Mouse (Mus musculus) kidney, embryonic 15.5 days (tissue): Measurements from ENCODE around the gene Gramd1b. TPM values are rescaled to one million over a fixed set of nuclear protein-coding genes. Genes with fewer than 3 reads are reported as not detected.
A peak's percentile ranks its signal among the peaks of the same experiment; 100 is the strongest.

Experiments used
- ATAC-seq: fragments of 200-750 bp; cut with Nextera tagmentation; replicated peaks from 2 replicates; pipeline ENCODE4 v1.8.0; 2017; ENCODE audit warnings: moderate TSS enrichment; ENCODE audit not compliant: low FRiP score
- H3K27ac ChIP-seq: fragments of 300-500 bp; sonication (generic); 2 replicates; pipeline ENCODE4 v1.5.1; 2015; ENCODE audit warnings: mild to moderate bottlenecking, inconsistent platforms
- H3K27me3 ChIP-seq: fragments of 300-500 bp; sonication (generic); 2 replicates; pipeline ENCODE4 v1.6.1; 2015; ENCODE audit warnings: inconsistent platforms
- H3K36me3 ChIP-seq: fragments of 300-500 bp; sonication (generic); 2 replicates; pipeline ENCODE4 v1.6.1; 2015; ENCODE audit warnings: inconsistent platforms
- H3K4me1 ChIP-seq: fragments of 300-500 bp; sonication (generic); 2 replicates; pipeline ENCODE4 v1.6.1; 2015; ENCODE audit warnings: inconsistent platforms
- H3K4me2 ChIP-seq: fragments of 300-500 bp; sonication (generic); 2 replicates; pipeline ENCODE4 v1.6.1; 2015; ENCODE audit warnings: moderate library complexity, mild to moderate bottlenecking, inconsistent platforms
- H3K4me3 ChIP-seq: fragments of 300-500 bp; sonication (generic); replicated peaks from 2 replicates; pipeline ENCODE4 v1.5.1; 2015; ENCODE audit warnings: mild to moderate bottlenecking, inconsistent platforms
- H3K9ac ChIP-seq: fragments of 300-500 bp; sonication (generic); 2 replicates; pipeline ENCODE4 v1.6.1; 2015; ENCODE audit warnings: mild to moderate bottlenecking, inconsistent platforms
- H3K9me3 ChIP-seq: fragments of 300-500 bp; sonication (generic); replicated peaks from 2 replicates; pipeline ENCODE4 v1.6.1; 2016; ENCODE audit warnings: inconsistent platforms
- WGBS: fragments of 180-500 bp; shearing (Covaris S2); methylation state at CpG from one replicate; pipeline ENCODE4 v1.1.7; 2015; ENCODE audit warnings: mixed read lengths; 5-methylcytosine and 5-hydroxymethylcytosine counted together
- polyA plus RNA-seq: library from polyadenylated mRNA; unstranded; fragments of >200 nt; fragmentation: Nextera tagmentation; extraction: Ambion mirVana; gene quantifications from 2 replicates; pipeline ENCODE4 v1.2.1, GENCODE M21; 2015

Gene Gramd1b
- polyA plus RNA-seq, 1 experiment from 2014 or later, result 10.2 TPM

DNA sequence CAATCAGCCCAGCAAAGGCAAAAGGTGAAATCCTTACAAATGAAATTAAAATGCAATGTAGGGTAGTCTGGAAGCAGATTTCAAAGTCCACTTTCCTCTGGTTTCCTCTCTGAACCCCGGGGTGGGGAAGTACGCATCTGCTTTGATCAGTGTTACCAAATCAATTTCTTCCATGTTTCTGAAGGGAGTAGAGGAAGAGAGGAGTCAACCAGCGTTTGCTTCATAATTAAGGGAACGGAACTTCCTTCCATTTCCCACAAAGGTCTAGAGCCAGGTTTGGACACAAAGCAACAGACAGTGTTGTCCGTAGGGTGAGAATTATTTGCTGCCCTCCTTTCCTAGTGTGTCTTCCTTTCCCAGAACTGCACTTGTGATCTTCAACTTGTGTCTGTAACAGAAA is 16.7 kb upstream of the Gramd1b start:
- Histone ChIP-seq H3K4me2 (no peak overlapping the region), H3K36me3 (no peaks in the 10 kb centered on the region), H3K4me1 (no peaks in the 10 kb centered on the region), H3K9me3 (no peaks in the 10 kb centered on the region), H3K27ac (no peak overlapping the region), H3K9ac (no peak overlapping the region), H3K4me3 (no peak overlapping the region), H3K27me3 (no peaks in the 10 kb centered on the region)
- WGBS, result 84% methylated on average over 5 of the region's 5 CpGs
- no peak for ATAC-seq

DNA sequence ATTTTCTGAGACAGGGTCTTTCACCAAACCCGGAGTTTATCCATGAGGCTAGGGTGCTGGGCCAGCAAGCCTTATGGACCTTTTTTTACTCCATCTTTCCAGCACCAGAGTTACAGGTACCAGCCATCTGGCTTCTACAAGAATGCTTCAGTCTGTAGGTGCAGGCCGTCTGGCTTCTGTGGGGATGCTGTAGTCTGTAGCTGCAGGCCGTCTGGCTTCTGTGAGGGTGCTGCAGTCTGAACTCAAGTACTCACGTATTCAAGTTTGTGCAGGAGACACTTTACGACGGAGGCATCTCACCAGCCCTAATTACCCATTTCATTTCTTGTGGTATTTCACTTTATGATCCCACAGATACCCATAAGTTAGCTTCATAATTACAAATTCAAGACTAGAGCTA is 14.0 kb upstream of the Gramd1b start:
- no peaks in the 10 kb centered on the region for H3K36me3 ChIP-seq
- no peak overlapping the region for H3K27ac ChIP-seq
- H3K4me2 ChIP-seq, result no peak overlapping the region
- H3K4me3 ChIP-seq, result no peak overlapping the region
- H3K9ac ChIP-seq, result no peak overlapping the region
- no peaks in the 10 kb centered on the region for H3K9me3 ChIP-seq
- ATAC-seq, result no peak
- 82% methylated on average over 6 of the region's 6 CpGs for WGBS
- H3K27me3 ChIP-seq, result no peaks in the 10 kb centered on the region
- no peaks in the 10 kb centered on the region for H3K4me1 ChIP-seq

DNA sequence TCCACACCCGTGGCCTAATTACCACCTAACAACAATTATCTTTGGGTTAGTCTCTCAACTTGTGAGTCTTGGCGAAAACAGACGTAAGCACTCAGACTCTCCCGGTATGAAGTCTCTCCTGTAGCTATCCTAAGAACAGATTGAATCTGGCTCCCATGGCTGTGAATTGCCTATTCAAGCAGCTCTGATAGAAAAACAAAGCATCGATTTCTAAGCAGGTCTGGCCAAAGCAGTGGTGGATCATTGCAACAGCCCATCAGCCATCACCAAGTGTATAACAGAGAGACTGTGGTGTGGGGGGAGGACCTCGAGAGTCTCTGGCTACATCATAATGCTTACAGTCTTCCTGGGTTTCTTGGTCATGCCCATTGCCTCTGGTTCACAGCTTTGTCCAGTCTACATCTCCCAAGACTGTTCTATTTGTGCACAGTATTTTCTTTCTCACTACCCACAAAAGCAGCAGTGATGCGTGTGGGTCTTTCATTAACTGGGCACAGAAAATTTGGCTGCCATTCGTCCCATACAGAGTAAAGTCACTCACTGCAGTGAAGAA is 8.5 kb upstream of the Gramd1b start:
- Histone ChIP-seq H3K9ac (no peak overlapping the region), H3K36me3 (no peaks in the 10 kb centered on the region), H3K27ac (no peak overlapping the region), H3K9me3 (no peaks in the 10 kb centered on the region), H3K4me2 (no peak overlapping the region), H3K4me3 (no peak overlapping the region), H3K27me3 (no peaks in the 10 kb centered on the region), H3K4me1 (0 out of 2 replicates have a peak, but pooled peaks cover 5% of the 10 kb centered on the region)
- ATAC-seq, result no peak
- 84% methylated on average over 8 of the region's 8 CpGs for WGBS

DNA sequence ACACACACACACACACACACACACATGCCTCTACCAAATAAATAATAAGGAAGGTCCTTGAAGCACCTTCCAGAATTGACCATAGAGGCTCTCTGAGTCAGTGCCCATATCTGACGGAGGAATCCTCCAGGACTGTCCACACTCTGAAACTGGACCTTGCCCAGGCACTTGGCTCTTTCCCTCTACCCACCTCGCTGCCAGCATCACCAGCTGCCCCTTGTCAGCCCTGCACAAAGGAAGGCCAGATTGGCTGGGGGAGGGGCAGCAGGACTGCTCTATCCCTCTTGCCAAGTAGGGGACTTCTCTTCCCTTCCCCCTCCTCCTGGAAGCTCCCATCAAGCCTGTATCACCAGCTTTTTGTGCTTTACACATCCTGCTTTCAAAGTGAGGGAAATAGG is 6.5 kb upstream of the Gramd1b start:
- WGBS, result 24% methylated on average over 2 of the region's 2 CpGs
- no peak overlapping the region for H3K4me3 ChIP-seq
- no peak overlapping the region for H3K27ac ChIP-seq
- H3K9me3 ChIP-seq, result no peaks in the 10 kb centered on the region
- H3K36me3 ChIP-seq, result no peaks in the 10 kb centered on the region
- 0 out of 2 replicates have a peak, but pooled peaks cover 1% of the 10 kb centered on the region for H3K27me3 ChIP-seq
- no peak overlapping the region for H3K4me2 ChIP-seq
- H3K4me1 ChIP-seq, result 0 out of 2 replicates have a peak, but pooled peaks cover 5% of the 10 kb centered on the region
- H3K9ac ChIP-seq, result no peak overlapping the region
- ATAC-seq, result no peak; the same call in 1 of the 2 replicates

DNA sequence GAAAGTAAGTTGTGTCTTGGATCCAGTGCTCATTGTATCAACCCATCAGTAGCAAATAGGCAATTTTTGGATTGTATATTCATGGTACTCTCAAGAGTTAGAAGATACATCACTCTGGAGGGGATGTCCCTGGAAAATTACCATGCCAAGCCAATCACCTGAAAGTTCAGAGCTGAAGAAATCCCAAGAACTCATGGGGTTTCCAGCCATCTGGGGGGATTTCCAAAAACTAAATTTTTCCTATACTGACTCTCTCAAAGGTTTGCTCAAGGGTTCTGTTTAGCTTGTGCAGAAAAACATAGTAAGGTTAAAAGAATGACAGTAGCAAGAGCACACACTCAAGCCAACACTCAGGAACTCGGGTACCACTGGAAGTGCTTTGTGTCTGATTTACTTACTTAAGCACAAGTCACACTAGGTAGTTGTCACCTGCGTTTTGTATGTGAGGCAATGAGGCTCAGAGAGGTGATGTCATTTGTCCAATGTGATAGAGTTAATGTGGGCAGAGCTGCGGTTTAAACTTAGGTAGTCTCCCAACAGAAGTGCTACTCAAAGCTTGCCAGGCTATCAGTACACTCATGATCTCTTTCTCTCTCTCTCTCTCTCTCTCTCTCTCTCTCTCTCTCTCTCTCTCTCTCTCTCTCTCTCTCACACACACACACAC is 6.0 kb upstream of the Gramd1b start:
- no peak overlapping the region for H3K4me2 ChIP-seq
- H3K27me3 ChIP-seq, result peaks cover 7% of the 10 kb centered on the region; the same call in 1 of the 2 replicates
- H3K9me3 ChIP-seq, result no peaks in the 10 kb centered on the region
- 0 out of 2 replicates have a peak, but pooled peaks cover 5% of the 10 kb centered on the region for H3K4me1 ChIP-seq
- 84% methylated on average over 3 of the region's 3 CpGs for WGBS
- no peak for ATAC-seq
- H3K27ac ChIP-seq, result no peak overlapping the region
- no peak overlapping the region for H3K4me3 ChIP-seq
- H3K36me3 ChIP-seq, result no peaks in the 10 kb centered on the region
- H3K9ac ChIP-seq, result no peak overlapping the region

DNA sequence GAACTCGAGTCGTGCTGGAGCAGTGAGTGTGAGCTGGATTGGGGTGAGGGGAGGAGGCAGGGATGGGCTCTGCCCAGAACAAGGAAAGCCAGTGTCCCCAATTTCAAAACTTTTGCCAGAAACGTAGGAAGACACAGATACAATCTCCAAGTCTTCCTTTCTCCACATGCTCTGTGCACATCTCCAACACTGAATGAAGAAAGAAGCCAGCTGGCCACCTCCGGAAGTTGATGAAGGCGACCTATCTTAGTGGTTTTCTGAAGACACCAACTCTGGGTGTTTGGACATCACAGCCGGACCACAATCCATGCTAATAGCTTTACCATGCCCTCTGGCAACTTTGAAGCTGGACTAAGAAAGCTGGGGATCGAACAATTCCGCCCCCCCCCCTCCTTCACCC is 647 bp downstream of the Gramd1b start:
- Histone ChIP-seq H3K4me2 (peak overlapping the region; percentile 79), H3K9me3 (no peaks in the 10 kb centered on the region), H3K9ac (peak overlapping the region; percentile 27), H3K27ac (no peak overlapping the region), H3K4me3 (peak overlapping the region; percentile 51), H3K27me3 (peaks cover 32% of the 10 kb centered on the region), H3K36me3 (no peaks in the 10 kb centered on the region), H3K4me1 (peaks cover 10% of the 10 kb centered on the region)
- 0 out of 2 replicates have a peak, but pooled peaks have one; percentile 16 for ATAC-seq
- WGBS, result 49% methylated on average over 8 of the region's 8 CpGs

DNA sequence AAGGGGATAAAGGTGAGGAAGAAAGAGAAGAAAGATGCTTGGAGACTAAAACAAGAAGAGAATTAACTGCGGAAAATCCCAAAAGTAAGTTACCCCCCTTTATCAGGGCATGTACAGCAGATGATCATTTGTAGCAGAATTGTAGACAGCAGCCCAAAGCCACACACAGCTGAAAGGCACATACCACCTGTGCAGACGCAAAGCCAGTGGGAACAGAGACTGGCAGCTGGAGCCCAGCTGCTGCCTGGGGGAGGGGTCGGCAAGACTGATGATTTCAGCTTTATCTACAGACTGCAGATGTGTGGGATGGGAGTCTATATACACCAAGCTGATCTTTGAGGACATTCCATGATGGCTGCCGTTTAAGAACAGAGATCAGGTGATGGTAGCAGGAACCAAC is 2.5 kb downstream of the Gramd1b start:
- no peak overlapping the region for H3K27ac ChIP-seq
- no peaks in the 10 kb centered on the region for H3K9me3 ChIP-seq
- H3K4me2 ChIP-seq, result no peak overlapping the region
- H3K27me3 ChIP-seq, result peaks cover 32% of the 10 kb centered on the region
- WGBS, result 60% methylated on average over 4 of the region's 4 CpGs
- no peak for ATAC-seq
- peaks cover 10% of the 10 kb centered on the region for H3K4me1 ChIP-seq
- H3K4me3 ChIP-seq, result no peak overlapping the region
- H3K9ac ChIP-seq, result no peak overlapping the region
- H3K36me3 ChIP-seq, result no peaks in the 10 kb centered on the region

DNA sequence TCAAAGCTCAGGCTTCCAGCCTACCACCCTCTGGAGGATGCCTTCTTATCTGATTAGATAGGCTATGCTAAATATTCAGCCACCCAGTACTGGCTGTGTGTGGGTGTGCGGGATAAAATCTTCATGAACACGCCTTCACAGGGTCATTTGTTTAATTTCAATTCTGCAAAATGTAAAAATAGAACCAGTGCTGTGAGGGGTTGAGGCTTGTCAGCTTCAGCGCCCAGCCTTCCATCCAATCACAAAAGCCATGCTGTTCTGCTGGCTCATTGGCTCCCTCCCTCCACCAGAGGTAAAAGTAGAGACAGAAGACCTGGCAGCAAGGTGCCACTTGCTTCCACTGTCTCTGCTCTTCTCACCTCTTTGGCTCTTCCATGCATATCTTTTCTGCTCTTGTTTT is 4.3 kb downstream of the Gramd1b start:
- Histone ChIP-seq H3K27ac (no peak overlapping the region), H3K27me3 (peaks cover 23% of the 10 kb centered on the region), H3K9ac (no peak overlapping the region), H3K36me3 (no peaks in the 10 kb centered on the region), H3K4me2 (no peak overlapping the region), H3K4me3 (no peak overlapping the region), H3K4me1 (peaks cover 12% of the 10 kb centered on the region), H3K9me3 (no peaks in the 10 kb centered on the region)
- no peak for ATAC-seq
- WGBS, result 60% methylated on average over 3 of the region's 3 CpGs

DNA sequence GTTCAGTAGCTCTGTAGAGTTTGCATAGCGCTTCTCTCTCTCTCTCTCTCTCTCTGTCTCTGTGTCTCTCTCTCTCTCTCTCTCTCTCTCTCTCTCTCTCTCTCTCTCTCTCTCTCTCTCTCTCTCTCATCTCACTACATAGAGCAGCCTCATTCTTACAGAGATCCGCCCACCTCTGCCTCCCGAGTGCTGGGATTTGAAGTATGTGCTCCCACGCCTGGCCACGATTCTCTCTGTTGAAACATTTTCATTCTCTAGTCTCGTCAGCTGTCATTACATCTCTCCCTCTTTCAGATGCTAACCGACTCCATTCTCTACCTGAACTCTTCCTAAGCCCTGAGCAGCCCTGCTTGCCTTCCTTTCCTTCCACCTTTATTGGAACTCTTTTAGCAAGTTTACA is 9.0 kb downstream of the Gramd1b start:
- Histone ChIP-seq H3K4me2 (no peak overlapping the region), H3K4me3 (no peak overlapping the region), H3K9me3 (no peaks in the 10 kb centered on the region), H3K27ac (no peak overlapping the region), H3K4me1 (0 out of 2 replicates have a peak, but pooled peaks cover 2% of the 10 kb centered on the region), H3K36me3 (no peaks in the 10 kb centered on the region), H3K9ac (no peak overlapping the region), H3K27me3 (no peaks in the 10 kb centered on the region)
- no peak for ATAC-seq
- 81% methylated on average over 7 of the region's 7 CpGs for WGBS

DNA sequence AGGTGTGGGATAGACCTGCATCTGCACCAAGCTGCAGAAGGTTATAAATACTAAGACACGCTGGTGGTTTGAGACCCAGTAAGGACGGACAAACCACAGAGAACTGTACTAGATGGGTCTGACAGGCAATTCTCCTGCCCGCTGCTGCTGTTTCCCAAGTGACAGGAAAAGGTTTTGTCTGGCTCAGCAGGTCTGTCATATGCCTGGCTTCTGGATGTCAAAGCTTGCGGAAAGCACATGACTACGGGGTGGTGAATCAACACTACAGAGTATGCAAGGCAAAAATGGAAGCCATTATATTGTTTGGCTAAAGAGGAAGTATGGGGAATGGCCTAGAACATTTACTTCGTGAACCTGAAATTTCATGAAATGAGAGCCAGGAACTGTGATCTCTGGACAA is 10.1 kb downstream of the Gramd1b start:
- Histone ChIP-seq H3K27me3 (no peaks in the 10 kb centered on the region), H3K27ac (no peak overlapping the region), H3K36me3 (no peaks in the 10 kb centered on the region), H3K4me3 (no peak overlapping the region), H3K9ac (no peak overlapping the region), H3K4me2 (no peak overlapping the region), H3K9me3 (no peaks in the 10 kb centered on the region), H3K4me1 (0 out of 2 replicates have a peak, but pooled peaks cover 2% of the 10 kb centered on the region)
- 87% methylated on average over 6 of the region's 6 CpGs for WGBS
- no peak for ATAC-seq

DNA sequence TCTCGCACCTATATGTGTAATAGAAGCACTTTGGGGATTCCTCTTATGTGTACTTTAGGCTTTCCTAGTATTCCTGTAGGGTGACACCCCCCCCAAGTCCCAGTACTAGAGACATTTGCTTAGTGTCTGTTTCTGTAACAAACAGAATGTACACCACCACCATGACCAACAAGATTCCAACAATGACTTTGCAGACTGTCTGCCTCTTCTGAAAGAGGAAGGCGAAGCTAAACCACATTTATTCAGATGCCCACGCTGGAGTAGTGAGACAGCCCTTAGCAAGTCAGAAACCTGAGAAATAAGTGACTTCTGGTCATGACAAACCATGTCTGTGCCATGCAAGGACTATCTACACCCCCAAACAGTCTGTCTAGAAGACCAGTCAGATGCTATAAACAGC is 11.9 kb downstream of the Gramd1b start:
- H3K9me3 ChIP-seq, result no peaks in the 10 kb centered on the region
- H3K4me1 ChIP-seq, result 0 out of 2 replicates have a peak, but pooled peaks cover 2% of the 10 kb centered on the region
- H3K36me3 ChIP-seq, result no peaks in the 10 kb centered on the region
- H3K27me3 ChIP-seq, result no peaks in the 10 kb centered on the region
- H3K4me3 ChIP-seq, result no peak overlapping the region
- no peak overlapping the region for H3K4me2 ChIP-seq
- 88% methylated on average over 3 of the region's 3 CpGs for WGBS
- H3K27ac ChIP-seq, result no peak overlapping the region
- H3K9ac ChIP-seq, result no peak overlapping the region
- no peak for ATAC-seq

DNA sequence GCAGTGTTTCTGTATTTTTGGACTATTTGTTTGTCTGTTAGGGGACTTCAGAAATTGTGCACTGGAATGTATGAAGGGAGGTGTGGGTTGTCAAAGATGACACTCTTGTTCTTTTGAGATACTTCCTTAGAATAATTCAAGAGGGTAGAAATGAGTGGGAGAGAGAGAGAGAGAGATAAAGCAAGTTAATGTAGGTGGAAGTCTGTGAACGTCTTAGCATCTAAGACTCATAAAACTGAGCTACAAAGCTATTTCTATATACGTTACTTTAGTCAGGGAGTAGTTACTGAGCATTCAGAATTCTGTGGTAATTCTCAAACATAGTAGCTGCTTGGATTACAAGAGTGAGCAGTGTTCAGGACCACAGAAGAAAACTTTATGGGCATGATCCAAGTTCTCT is 19.2 kb downstream of the Gramd1b start:
- Histone ChIP-seq H3K9me3 (no peaks in the 10 kb centered on the region), H3K4me3 (no peak overlapping the region), H3K36me3 (no peaks in the 10 kb centered on the region), H3K4me1 (no peaks in the 10 kb centered on the region), H3K4me2 (no peak overlapping the region), H3K9ac (no peak overlapping the region), H3K27me3 (no peaks in the 10 kb centered on the region), H3K27ac (no peak overlapping the region)
- WGBS, result 73% methylated on average over 2 of the region's 2 CpGs
- ATAC-seq, result no peak

DNA sequence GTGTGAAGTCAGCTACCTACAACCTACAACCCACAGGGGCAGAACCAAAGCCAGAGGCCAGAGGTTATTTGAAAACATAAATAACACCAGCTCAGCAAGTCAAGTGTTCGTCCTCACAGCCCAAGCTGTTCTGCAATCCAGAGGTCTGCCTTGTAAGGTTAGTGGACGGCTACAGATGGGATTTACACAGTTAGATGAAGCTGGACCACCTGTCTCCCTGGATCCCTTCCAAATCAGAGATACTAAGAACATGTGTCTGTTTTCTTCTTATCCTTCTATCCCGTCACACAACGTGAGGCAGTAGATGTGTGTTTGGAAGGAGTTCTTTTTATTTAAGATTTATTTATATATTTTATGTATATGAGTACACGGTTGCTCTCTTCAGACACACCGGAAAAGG is 21.7 kb downstream of the Gramd1b start:
- Histone ChIP-seq H3K9me3 (no peaks in the 10 kb centered on the region), H3K27me3 (no peaks in the 10 kb centered on the region), H3K4me2 (no peak overlapping the region), H3K27ac (no peak overlapping the region), H3K4me1 (no peaks in the 10 kb centered on the region), H3K4me3 (no peak overlapping the region), H3K36me3 (no peaks in the 10 kb centered on the region), H3K9ac (no peak overlapping the region)
- no peak for ATAC-seq
- 74% methylated on average over 6 of the region's 6 CpGs for WGBS
